Mouse (Mus musculus) liver, embryonic 14.5 days (tissue): Measurements from ENCODE around the gene Aifm2. TPM values are rescaled to one million over a fixed set of nuclear protein-coding genes. Genes with fewer than 3 reads are reported as not detected.

Experiments
- ATAC-seq: fragments of 200-750 bp; cut with Nextera tagmentation; 2 replicates; pipeline ENCODE4 v1.8.0; 2017; ENCODE audit warnings: moderate number of reproducible peaks, mild to moderate bottlenecking, moderate library complexity; ENCODE audit not compliant: insufficient read depth
- DNase-seq, 3 experiments: peaks; one replicate each; pipeline ENCODE4 v3.0.0-alpha.2; 2012 to 2013; ENCODE audit warnings: low read depth in 3 of 3, low spot score in 3 of 3
- H3K27ac ChIP-seq: fragments of 300-500 bp; sonication (generic); 2 replicates; pipeline ENCODE4 v1.5.1; 2014; ENCODE audit warnings: moderate library complexity, mild to moderate bottlenecking, control low read depth, inconsistent platforms
- H3K27me3 ChIP-seq: fragments of 300-500 bp; sonication (generic); 2 replicates; pipeline ENCODE4 v1.6.1; 2014; ENCODE audit warnings: mild to moderate bottlenecking, low read length, moderate library complexity; ENCODE audit not compliant: control insufficient read depth, insufficient read depth
- H3K36me3 ChIP-seq: fragments of 300-500 bp; sonication (generic); replicated peaks from 2 replicates; pipeline ENCODE4 v1.6.1; 2014; ENCODE audit warnings: low read depth; ENCODE audit not compliant: control insufficient read depth, insufficient read depth
- H3K4me1 ChIP-seq, 2 experiments: fragments of 200-500 bp in 1 of 2; fragments of 300-500 bp in 1 of 2; sonication (generic) in 1 of 2; replicated peaks; 2 replicates each; pipeline ENCODE4 v1.6.1; 2012 to 2014; ENCODE audit warnings: antibody characterized with exemption in 1 of 2, inconsistent platforms in 1 of 2, low read length in 1 of 2; ENCODE audit not compliant: control insufficient read depth in 2 of 2, insufficient read depth in 2 of 2
- H3K4me2 ChIP-seq: fragments of 300-500 bp; sonication (generic); 2 replicates; pipeline ENCODE4 v1.6.1; 2014; ENCODE audit warnings: low read depth, mild to moderate bottlenecking, control low read depth, moderate library complexity
- H3K4me3 ChIP-seq, 2 experiments: fragments of 200-500 bp in 1 of 2; fragments of 300-500 bp in 1 of 2; sonication (generic) in 1 of 2; 2 replicates each; pipeline ENCODE4 v1.5.1; 2012 to 2014; ENCODE audit warnings: low read depth in 2 of 2, low read length in 2 of 2, mild to moderate bottlenecking in 2 of 2, control low read depth in 1 of 2, inconsistent platforms in 1 of 2, moderate library complexity in 1 of 2; ENCODE audit not compliant: insufficient read depth in 1 of 2
- H3K9ac ChIP-seq: fragments of 300-500 bp; sonication (generic); replicated peaks from 2 replicates; pipeline ENCODE4 v1.6.1; 2014; ENCODE audit warnings: mild to moderate bottlenecking, control low read depth, moderate library complexity
- H3K9me3 ChIP-seq: fragments of 300-500 bp; sonication (generic); 2 replicates; pipeline ENCODE4 v1.6.1; 2016; ENCODE audit warnings: low read length, mixed read lengths; ENCODE audit not compliant: control insufficient read depth
- CTCF ChIP-seq: IDR thresholded peaks from 2 replicates; pipeline ENCODE4 v1.5.1; 2016; ENCODE audit warnings: antibody characterized with exemption, low read depth, control low read depth
- EP300 ChIP-seq: IDR thresholded peaks from 2 replicates; pipeline ENCODE4 v1.6.1; 2016; ENCODE audit warnings: antibody characterized with exemption, low read depth
- WGBS: fragments of 180-500 bp; shearing (Covaris S2); extraction: QIAGEN DNeasy Blood & Tissue Kit; methylation state at CpG from one replicate; pipeline ENCODE4 v1.1.7; 2014; ENCODE audit not compliant: insufficient replicate concordance; 5-methylcytosine and 5-hydroxymethylcytosine counted together
- polyA plus RNA-seq, 2 experiments: library from polyadenylated mRNA; depleted of rRNA in 1 of 2; stranded (reverse) in 1 of 2; unstranded in 1 of 2; fragments of >200 nt; fragmentation: Nextera tagmentation in 1 of 2; extraction: Ambion mirVana in 1 of 2; gene quantifications; 2 replicates each; pipeline versions ENCODE4 v1.2.1 to v1.2.3; 2012 to 2014

The Aifm2 gene
- polyA plus RNA-seq, 2 experiments, result 2.1 to 2.7 TPM

- Histone ChIP-seq H3K4me3 (no peak overlapping the region), H3K9ac (no peak overlapping the region), H3K4me1 (no peaks in the 10 kb centered on the region), H3K36me3 (no peaks in the 10 kb centered on the region), H3K4me2 (no peak overlapping the region), H3K9me3 (no peaks in the 10 kb centered on the region; the same call in 1 of the 2 replicates), H3K27me3 (no peaks in the 10 kb centered on the region), H3K27ac (no peak overlapping the region)
- WGBS, result 75% methylated on average over 13 of the region's 13 CpGs
- ATAC-seq (no peak), DNase-seq (no peak)
- TF ChIP-seq EP300 (no peak), CTCF (no peak)
Measured at GRCm38 (mm10) chr10:61747302-61747701, 32.2 kb downstream of the Aifm2 start.

GRCm38 (mm10) chr10:61750014-61750413 lies 35.0 kb downstream of the Aifm2 start:
- no peaks in the 10 kb centered on the region for H3K9me3 ChIP-seq
- no peak overlapping the region for H3K4me2 ChIP-seq
- no peak overlapping the region for H3K4me3 ChIP-seq
- no peaks in the 10 kb centered on the region for H3K36me3 ChIP-seq
- no peak overlapping the region for H3K9ac ChIP-seq
- H3K27me3 ChIP-seq, result no peaks in the 10 kb centered on the region
- WGBS, result 60% methylated on average over 9 of the region's 9 CpGs
- H3K27ac ChIP-seq, result no peak overlapping the region
- ATAC-seq, result no peak
- H3K4me1 ChIP-seq, result no peaks in the 10 kb centered on the region
- no peak for DNase-seq
- TF ChIP-seq CTCF, result no peak
- TF ChIP-seq EP300, result no peak

- H3K4me3 ChIP-seq, result no peak overlapping the region
- TF ChIP-seq EP300 (no peak), CTCF (no peak)
Measured at GRCm38 (mm10) chr10:61751534-61752219, 36.6 kb downstream of the Aifm2 start.

GRCm38 (mm10) chr10:61753071-61753470 lies 38.0 kb downstream of the Aifm2 start:
- Histone ChIP-seq H3K4me3 (no peak overlapping the region), H3K4me1 (no peaks in the 10 kb centered on the region), H3K27ac (no peak overlapping the region), H3K27me3 (no peaks in the 10 kb centered on the region), H3K4me2 (no peak overlapping the region), H3K36me3 (no peaks in the 10 kb centered on the region), H3K9ac (no peak overlapping the region), H3K9me3 (no peaks in the 10 kb centered on the region)
- TF ChIP-seq EP300 (no peak), CTCF (no peak)
- ATAC-seq (no peak), DNase-seq (no peak)
- 89% methylated on average over 23 of the region's 23 CpGs for WGBS

More at GRCm38 (mm10) chr10:61751534-61752219, 36.6 kb downstream of the Aifm2 start:
- no peak overlapping the region for H3K27ac ChIP-seq
- no peaks in the 10 kb centered on the region for H3K27me3 ChIP-seq
- H3K9ac ChIP-seq, result no peak overlapping the region
- no peaks in the 10 kb centered on the region for H3K9me3 ChIP-seq
- ATAC-seq, result peak; percentile 31; the same call in 1 of the 2 replicates
- no peak overlapping the region for H3K4me2 ChIP-seq
- H3K36me3 ChIP-seq, result no peaks in the 10 kb centered on the region
- peak; percentile 31 to 39 (median 32) for DNase-seq
- no peaks in the 10 kb centered on the region for H3K4me1 ChIP-seq
- 38% methylated on average over 20 of the region's 20 CpGs for WGBS

GRCm38 (mm10) chr10:61757022-61757421 lies 42.0 kb downstream of the Aifm2 start:
- 81% methylated on average over 14 of the region's 14 CpGs for WGBS
- TF ChIP-seq CTCF (no peak), EP300 (no peak)

More at GRCm38 (mm10) chr10:61757022-61757421, 42.0 kb downstream of the Aifm2 start:
- H3K9ac ChIP-seq, result no peak overlapping the region
- H3K9me3 ChIP-seq, result no peaks in the 10 kb centered on the region
- H3K4me1 ChIP-seq, result no peaks in the 10 kb centered on the region
- no peak overlapping the region for H3K27ac ChIP-seq
- no peaks in the 10 kb centered on the region for H3K27me3 ChIP-seq
- H3K36me3 ChIP-seq, result no peaks in the 10 kb centered on the region
- no peak for ATAC-seq
- H3K4me3 ChIP-seq, result no peak overlapping the region
- no peak for DNase-seq
- H3K4me2 ChIP-seq, result no peak overlapping the region
